23 mouse cellular contexts compared by ENCODE assay signal in genomic region chr2:3737917-3738694, GRCm38 (mm10).
DNase-seq lines count a peak whose midpoint lies in the region; ATAC-seq and TF ChIP-seq lines count a peak whose summit lies in the region.
"Had no signal": no experiment of that assay in that cellular context is flagged by ENCODE, and none has a peak within 500 bp of the region (broad histone marks: within the 10 kb centered on the region; RNA-seq: fewer than 3 reads in every experiment).

No protein-coding gene starts in this region.

- H3K4me2 ChIP-seq in hindbrain, embryonic 12.5 days (replicated peaks) = no peak overlapping the region
- H3K4me2 ChIP-seq in hindbrain, embryonic 11.5 days (replicated peaks; ENCODE audit: low read depth, low read length) = no peak overlapping the region
- H3K4me2 ChIP-seq in midbrain, embryonic 13.5 days (replicated peaks) = no peak overlapping the region
- H3K4me2 ChIP-seq in midbrain, postnatal 0 days (ENCODE audit: low read depth, low read length, poor library complexity, severe bottlenecking) = no peak overlapping the region
- H3K4me2 ChIP-seq: heart, embryonic 12.5 days; hindbrain, embryonic 15.5 days; lung, embryonic 15.5 days had no signal

- WGBS in hindbrain, embryonic 12.5 days = 57% methylated on average over 6 of the region's 6 CpGs
- WGBS in hindbrain, embryonic 11.5 days = 73% methylated on average over 6 of the region's 6 CpGs
- 68% methylated on average over 6 of the region's 6 CpGs for WGBS in midbrain, embryonic 13.5 days
- whole genome bisulfite sequencing in midbrain, postnatal 0 days = 57% methylated on average over 6 of the region's 6 CpGs

- H3K4me1 ChIP-seq in hindbrain, embryonic 12.5 days = peaks cover 46% of the 10 kb centered on the region
- H3K4me1 ChIP-seq in hindbrain, embryonic 11.5 days (replicated peaks; ENCODE audit: control insufficient read depth, insufficient read depth, low read length) = no peaks in the 10 kb centered on the region
- peaks cover 46% of the 10 kb centered on the region for H3K4me1 ChIP-seq in midbrain, embryonic 13.5 days (replicated peaks)
- H3K4me1 ChIP-seq in midbrain, postnatal 0 days (ENCODE audit: insufficient read depth, low read length) = peaks cover 6% of the 10 kb centered on the region; the same call in 1 of the 2 replicates

- DNase-seq in hindbrain, embryonic 11.5 days (ENCODE audit: low spot score) = no peak
- DNase-seq in midbrain, postnatal 0 days (ENCODE audit: low spot score) = no peak
- peak; percentile 42 to 46 for DNase-seq in cerebellum, postnatal 10 days
- DNase-seq in adrenal gland, postnatal 4 days (ENCODE audit: low spot score in 2 of 2) = no peak
- DNase-seq in testis, postnatal 10 days (ENCODE audit: low spot score) = no peak
- DNase-seq: adrenal gland, postnatal 25 days; forebrain, postnatal 0 days; gastrocnemius, postnatal 14 days; heart, adult 18-20 months; heart, postnatal 10 days; kidney, adult 9 months; kidney, postnatal 36 days; layer of hippocampus, postnatal 36 days had no signal

- no peaks in the 10 kb centered on the region for H3K36me3 ChIP-seq in hindbrain, embryonic 12.5 days
- H3K36me3 ChIP-seq in hindbrain, embryonic 11.5 days (ENCODE audit: control insufficient read depth, insufficient read depth, low read length) = no peaks in the 10 kb centered on the region
- H3K36me3 ChIP-seq in midbrain, embryonic 13.5 days = no peaks in the 10 kb centered on the region
- no peaks in the 10 kb centered on the region for H3K36me3 ChIP-seq in midbrain, postnatal 0 days (ENCODE audit: insufficient read depth, low read length)
- H3K36me3 ChIP-seq: hindbrain, embryonic 15.5 days; lung, embryonic 15.5 days had no signal

- no peak for ATAC-seq in hindbrain, embryonic 12.5 days (ENCODE audit: low FRiP score)
- ATAC-seq in hindbrain, embryonic 11.5 days (ENCODE audit: low FRiP score) = no peak
- ATAC-seq in midbrain, embryonic 13.5 days = no peak
- no peak for ATAC-seq in midbrain, postnatal 0 days (ENCODE audit: low FRiP score)
- ATAC-seq: forebrain, postnatal 0 days; intestine, embryonic 16.5 days; midbrain, embryonic 16.5 days had no signal

- no peaks in the 10 kb centered on the region for H3K9me3 ChIP-seq in hindbrain, embryonic 12.5 days (replicated peaks)
- no peaks in the 10 kb centered on the region for H3K9me3 ChIP-seq in hindbrain, embryonic 11.5 days (ENCODE audit: control insufficient read depth, low read length)
- H3K9me3 ChIP-seq in midbrain, embryonic 13.5 days = no peaks in the 10 kb centered on the region
- H3K9me3 ChIP-seq in midbrain, postnatal 0 days (ENCODE audit: low read length) = no peaks in the 10 kb centered on the region
- H3K9me3 ChIP-seq: embryonic facial prominence, embryonic 10.5 days; heart, embryonic 12.5 days; hindbrain, embryonic 15.5 days; lung, embryonic 15.5 days had no signal

- TF ChIP-seq CTCF in midbrain, postnatal 0 days (IDR thresholded peaks at IDR 0.05) = no peak

- no peak overlapping the region for H3K4me3 ChIP-seq in hindbrain, embryonic 12.5 days
- H3K4me3 ChIP-seq in hindbrain, embryonic 11.5 days (ENCODE audit: low read depth, low read length) = no peak overlapping the region
- H3K4me3 ChIP-seq in midbrain, embryonic 13.5 days (replicated peaks) = no peak overlapping the region
- H3K4me3 ChIP-seq in midbrain, postnatal 0 days (ENCODE audit: low read depth, low read length) = no peak overlapping the region
- H3K4me3 ChIP-seq: embryonic facial prominence, embryonic 10.5 days; heart, embryonic 12.5 days; hindbrain, embryonic 15.5 days; lung, embryonic 15.5 days had no signal

- H3K27me3 ChIP-seq in hindbrain, embryonic 12.5 days = no peaks in the 10 kb centered on the region
- no peaks in the 10 kb centered on the region for H3K27me3 ChIP-seq in hindbrain, embryonic 11.5 days (ENCODE audit: control insufficient read depth, insufficient read depth, low read length)
- H3K27me3 ChIP-seq in midbrain, embryonic 13.5 days = no peaks in the 10 kb centered on the region
- no peaks in the 10 kb centered on the region for H3K27me3 ChIP-seq in midbrain, postnatal 0 days (ENCODE audit: insufficient read depth, low read length)
- H3K27me3 ChIP-seq: heart, embryonic 12.5 days; hindbrain, embryonic 15.5 days; lung, embryonic 15.5 days had no signal

- peak overlapping the region; percentile 24; the same call in 1 of the 2 replicates for H3K27ac ChIP-seq in hindbrain, embryonic 12.5 days
- H3K27ac ChIP-seq in hindbrain, embryonic 11.5 days (ENCODE audit: low read depth, low read length) = no peak overlapping the region
- peak overlapping the region; percentile 30; the same call in 1 of the 2 replicates for H3K27ac ChIP-seq in midbrain, embryonic 13.5 days
- H3K27ac ChIP-seq in midbrain, postnatal 0 days (ENCODE audit: low read depth, low read length) = no peak overlapping the region
- H3K27ac ChIP-seq: embryonic facial prominence, embryonic 10.5 days; liver, embryonic 14.5 days; lung, embryonic 15.5 days; macrophage had no signal

- no peak overlapping the region for H3K9ac ChIP-seq in hindbrain, embryonic 12.5 days
- no peak overlapping the region for H3K9ac ChIP-seq in hindbrain, embryonic 11.5 days (ENCODE audit: low read depth, low read length)
- H3K9ac ChIP-seq in midbrain, embryonic 13.5 days (replicated peaks) = no peak overlapping the region
- H3K9ac ChIP-seq in midbrain, postnatal 0 days (replicated peaks; ENCODE audit: low read length, poor library complexity, severe bottlenecking) = no peak overlapping the region
- H3K9ac ChIP-seq: forebrain, postnatal 0 days; heart, embryonic 12.5 days; hindbrain, embryonic 15.5 days; liver, embryonic 14.5 days; lung, embryonic 15.5 days had no signal

Comparison
In these comparisons a context has a peak if more than half of its experiments do, and no peak if none do; other contexts are left out.
1. H3K27ac ChIP-seq: peak in hindbrain, embryonic 12.5 days (single experiment) and midbrain, embryonic 13.5 days (single experiment); none in hindbrain, embryonic 11.5 days (single experiment) and midbrain, postnatal 0 days (single experiment).
2. DNase-seq: peak in cerebellum, postnatal 10 days (2 of 2); none in hindbrain, embryonic 11.5 days (single experiment), midbrain, postnatal 0 days (single experiment), adrenal gland, postnatal 4 days (0 of 2) and testis, postnatal 10 days (single experiment).